ENCODE assay signal across 20 mouse cellular contexts in genomic region chr1:85580148-85580534, GRCm38 (mm10). TPM values are rescaled to one million over a fixed set of nuclear protein-coding genes. Genes with fewer than 3 reads are reported as not detected.
A peak's percentile ranks its signal among the peaks of the same experiment; 100 is the strongest.
DNase-seq lines count a peak whose midpoint lies in the region; ATAC-seq and TF ChIP-seq lines count a peak whose summit lies in the region.
"Not testable (repeated sequence)": the region's sequence is repeated elsewhere in the genome, so short reads cannot be mapped to it uniquely, and the experiment has no call there.
"Had no signal": no experiment of that assay in that cellular context is flagged by ENCODE, and none has a peak within 500 bp of the region (broad histone marks: within the 10 kb centered on the region; RNA-seq: fewer than 3 reads in every experiment).

No protein-coding gene starts in this region.

- not testable (repeated sequence) for H3K4me2 ChIP-seq in embryonic facial prominence, embryonic 13.5 days; forebrain, postnatal 0 days (ENCODE audit: low read depth); hindbrain, embryonic 11.5 days (replicated peaks; ENCODE audit: low read depth, low read length); kidney, embryonic 16.5 days (replicated peaks; ENCODE audit: low read depth, low read length); lung, embryonic 15.5 days; midbrain, embryonic 14.5 days (ENCODE audit: low read length); stomach, embryonic 16.5 days (ENCODE audit: low read depth, low read length)

- TF ChIP-seq CTCF in forebrain, postnatal 0 days (IDR thresholded peaks at IDR 0.05; ENCODE audit: low read depth): not testable (repeated sequence)

- H3K9me3 ChIP-seq in embryonic facial prominence, embryonic 13.5 days; forebrain, postnatal 0 days (ENCODE audit: low read length); hindbrain, embryonic 11.5 days (ENCODE audit: control insufficient read depth, low read length); kidney, embryonic 16.5 days (ENCODE audit: low read length); lung, embryonic 15.5 days; midbrain, embryonic 14.5 days (ENCODE audit: control insufficient read depth, low read length); stomach, embryonic 16.5 days (replicated peaks; ENCODE audit: control insufficient read depth, low read length): not testable (repeated sequence)

- not testable (repeated sequence) for H3K4me1 ChIP-seq in embryonic facial prominence, embryonic 13.5 days; forebrain, postnatal 0 days (ENCODE audit: insufficient read depth); hindbrain, embryonic 11.5 days (replicated peaks; ENCODE audit: control insufficient read depth, insufficient read depth, low read length); kidney, embryonic 16.5 days (ENCODE audit: insufficient read depth, low read length); lung, embryonic 15.5 days; midbrain, embryonic 14.5 days (ENCODE audit: control insufficient read depth, insufficient read depth, low read length); stomach, embryonic 16.5 days (ENCODE audit: control insufficient read depth, insufficient read depth, low read length)

- H3K9ac ChIP-seq in embryonic facial prominence, embryonic 13.5 days; forebrain, postnatal 0 days; hindbrain, embryonic 11.5 days (ENCODE audit: low read depth, low read length); kidney, embryonic 16.5 days (replicated peaks; ENCODE audit: low read length); lung, embryonic 15.5 days; midbrain, embryonic 14.5 days (replicated peaks; ENCODE audit: low read length); stomach, embryonic 16.5 days (ENCODE audit: low read length): not testable (repeated sequence)

- 60% methylated on average over 3 of the region's 4 CpGs for WGBS in embryonic facial prominence, embryonic 13.5 days
- WGBS in forebrain, postnatal 0 days: 81% methylated on average over 2 of the region's 4 CpGs
- WGBS in hindbrain, embryonic 11.5 days: 87% methylated on average over 2 of the region's 4 CpGs
- 88% methylated on average over 2 of the region's 4 CpGs for WGBS in kidney, embryonic 16.5 days
- WGBS in lung, embryonic 15.5 days: 65% methylated on average over 3 of the region's 4 CpGs
- whole genome bisulfite sequencing in midbrain, embryonic 14.5 days: 88% methylated on average over 2 of the region's 4 CpGs
- 77% methylated on average over 2 of the region's 4 CpGs for WGBS in stomach, embryonic 16.5 days

- not testable (repeated sequence) for H3K36me3 ChIP-seq in embryonic facial prominence, embryonic 13.5 days; forebrain, postnatal 0 days (ENCODE audit: insufficient read depth); hindbrain, embryonic 11.5 days (ENCODE audit: control insufficient read depth, insufficient read depth, low read length); kidney, embryonic 16.5 days (ENCODE audit: insufficient read depth, low read length); lung, embryonic 15.5 days; midbrain, embryonic 14.5 days (ENCODE audit: control insufficient read depth, insufficient read depth, low read length); stomach, embryonic 16.5 days (ENCODE audit: control insufficient read depth, insufficient read depth, low read length)

- DNase-seq in forebrain, postnatal 0 days; hindbrain, embryonic 11.5 days (ENCODE audit: low spot score); midbrain, embryonic 14.5 days: not testable (repeated sequence)

- not testable (repeated sequence) for H3K4me3 ChIP-seq in embryonic facial prominence, embryonic 13.5 days; forebrain, postnatal 0 days (ENCODE audit: low read depth, low read length); hindbrain, embryonic 11.5 days (ENCODE audit: low read depth, low read length); kidney, embryonic 16.5 days (ENCODE audit: low read length); lung, embryonic 15.5 days; midbrain, embryonic 14.5 days (replicated peaks; ENCODE audit: low read depth, low read length); stomach, embryonic 16.5 days (replicated peaks; ENCODE audit: low read length)

- H3K27ac ChIP-seq in embryonic facial prominence, embryonic 13.5 days; forebrain, postnatal 0 days (ENCODE audit: low read depth, low read length); hindbrain, embryonic 11.5 days (ENCODE audit: low read depth, low read length); kidney, embryonic 16.5 days (ENCODE audit: low read length); lung, embryonic 15.5 days; midbrain, embryonic 14.5 days (replicated peaks; ENCODE audit: low read depth, low read length); stomach, embryonic 16.5 days (ENCODE audit: low read length): not testable (repeated sequence)

- peak; percentile 75; the same call in 1 of the 2 replicates for ATAC-seq in embryonic facial prominence, embryonic 13.5 days (ENCODE audit: insufficient number of reproducible peaks, insufficient read depth, low FRiP score, low TSS enrichment, low read depth)
- peak; percentile 70; the same call in 1 of the 2 replicates for ATAC-seq in forebrain, postnatal 0 days
- peak; percentile 69 for ATAC-seq in hindbrain, embryonic 11.5 days (ENCODE audit: low FRiP score)
- ATAC-seq in kidney, embryonic 16.5 days (ENCODE audit: low FRiP score, low TSS enrichment): peak; percentile 27; the same call in 1 of the 2 replicates
- ATAC-seq in lung, embryonic 15.5 days (ENCODE audit: borderline replicate concordance, extremely low read depth, low FRiP score, low TSS enrichment): peak; percentile 49; the same call in 1 of the 2 replicates
- ATAC-seq in midbrain, embryonic 14.5 days (ENCODE audit: low FRiP score, low TSS enrichment): peak; percentile 74
- ATAC-seq in stomach, embryonic 16.5 days (ENCODE audit: insufficient read depth, low FRiP score): peak; percentile 66; the same call in 1 of the 2 replicates

- H3K27me3 ChIP-seq in embryonic facial prominence, embryonic 13.5 days; forebrain, postnatal 0 days (ENCODE audit: insufficient read depth, low read length); hindbrain, embryonic 11.5 days (ENCODE audit: control insufficient read depth, insufficient read depth, low read length); kidney, embryonic 16.5 days (ENCODE audit: insufficient read depth, low read length); lung, embryonic 15.5 days; midbrain, embryonic 14.5 days (ENCODE audit: control insufficient read depth, insufficient read depth, low read length); stomach, embryonic 16.5 days (ENCODE audit: control insufficient read depth, insufficient read depth, low read length): not testable (repeated sequence)

RNA-seq across cellular contexts. Expression of gene G530012D18Rik, which starts 4.7 kb away (rescaled TPM):
- polyA plus RNA-seq in embryonic facial prominence, embryonic 13.5 days (2015; fragmentation: Nextera tagmentation; extraction: Ambion mirVana): not detected in 2 replicates
- total RNA-seq in forebrain, postnatal 0 days (2014; rRNA removed): not detected in 2 replicates
- polyA plus RNA-seq in forebrain, postnatal 0 days (2015; fragmentation: Nextera tagmentation; extraction: Ambion mirVana): not detected in 2 replicates
- polyA plus RNA-seq in hindbrain, embryonic 11.5 days (2014; fragmentation: Nextera tagmentation; extraction: Ambion mirVana): 0.63 TPM in 1 of 2 replicates, not detected in the other
- polyA plus RNA-seq in kidney, embryonic 16.5 days (2015; fragmentation: Nextera tagmentation; extraction: Ambion mirVana): not detected in 2 replicates
- not detected in 2 replicates for polyA plus RNA-seq in lung, embryonic 15.5 days (2015; fragmentation: Nextera tagmentation; extraction: Ambion mirVana)
- polyA plus RNA-seq in midbrain, embryonic 14.5 days (2014; fragmentation: Nextera tagmentation; extraction: Ambion mirVana): not detected in 2 replicates
- polyA plus RNA-seq in stomach, embryonic 16.5 days (2015; fragmentation: Nextera tagmentation; extraction: Ambion mirVana): not detected in 2 replicates
- total RNA-seq: adrenal gland, adult 8-10 months; gastrocnemius, postnatal 25 days; heart, adult 8-10 months; heart, postnatal 10 days; layer of hippocampus, adult 2 months; layer of hippocampus, postnatal 36 days; left cerebral cortex, postnatal 14 days had no signal
- polyA plus RNA-seq: cortical plate, adult 2 months; embryonic facial prominence, embryonic 14.5 days; forebrain, embryonic 13.5 days; limb, embryonic 14.5 days; midbrain, embryonic 10.5 days; Patski had no signal

RNA-seq across cellular contexts. Expression of gene Sp110, which starts 18.5 kb away (rescaled TPM):
- 1.1 and 1.2 TPM in 2 replicates for polyA plus RNA-seq in embryonic facial prominence, embryonic 13.5 days (2015; fragmentation: Nextera tagmentation; extraction: Ambion mirVana)
- 1.3 TPM in 2 replicates for total RNA-seq in forebrain, postnatal 0 days (2014; rRNA removed)
- 0.44 and 0.94 TPM in 2 replicates for polyA plus RNA-seq in forebrain, postnatal 0 days (2015; fragmentation: Nextera tagmentation; extraction: Ambion mirVana)
- polyA plus RNA-seq in hindbrain, embryonic 11.5 days (2014; fragmentation: Nextera tagmentation; extraction: Ambion mirVana): 0.49 and 0.88 TPM in 2 replicates
- polyA plus RNA-seq in kidney, embryonic 16.5 days (2015; fragmentation: Nextera tagmentation; extraction: Ambion mirVana): 1.4 TPM in 2 replicates
- polyA plus RNA-seq in lung, embryonic 15.5 days (2015; fragmentation: Nextera tagmentation; extraction: Ambion mirVana): 2.0 and 4.1 TPM in 2 replicates
- polyA plus RNA-seq in midbrain, embryonic 14.5 days (2014; fragmentation: Nextera tagmentation; extraction: Ambion mirVana): 2.2 TPM in 1 of 2 replicates, not detected in the other
- 2.5 and 2.7 TPM in 2 replicates for polyA plus RNA-seq in stomach, embryonic 16.5 days (2015; fragmentation: Nextera tagmentation; extraction: Ambion mirVana)

RNA-seq across cellular contexts. Expression of gene Sp140, which starts 20.0 kb away (rescaled TPM):
- 1.2 and 1.3 TPM in 2 replicates for polyA plus RNA-seq in embryonic facial prominence, embryonic 13.5 days (2015; fragmentation: Nextera tagmentation; extraction: Ambion mirVana)
- total RNA-seq in forebrain, postnatal 0 days (2014; rRNA removed): 1.1 and 2.0 TPM in 2 replicates
- polyA plus RNA-seq in forebrain, postnatal 0 days (2015; fragmentation: Nextera tagmentation; extraction: Ambion mirVana): 0.25 and 0.74 TPM in 2 replicates
- 1.0 and 1.4 TPM in 2 replicates for polyA plus RNA-seq in hindbrain, embryonic 11.5 days (2014; fragmentation: Nextera tagmentation; extraction: Ambion mirVana)
- polyA plus RNA-seq in kidney, embryonic 16.5 days (2015; fragmentation: Nextera tagmentation; extraction: Ambion mirVana): 1.2 and 1.3 TPM in 2 replicates
- polyA plus RNA-seq in lung, embryonic 15.5 days (2015; fragmentation: Nextera tagmentation; extraction: Ambion mirVana): 1.6 and 1.8 TPM in 2 replicates
- polyA plus RNA-seq in midbrain, embryonic 14.5 days (2014; fragmentation: Nextera tagmentation; extraction: Ambion mirVana): 1.3 TPM in 1 of 2 replicates, not detected in the other
- 1.5 and 2.4 TPM in 2 replicates for polyA plus RNA-seq in stomach, embryonic 16.5 days (2015; fragmentation: Nextera tagmentation; extraction: Ambion mirVana)
